Mouse (Mus musculus): ENCODE measurements around the gene Irak2.

DNA sequence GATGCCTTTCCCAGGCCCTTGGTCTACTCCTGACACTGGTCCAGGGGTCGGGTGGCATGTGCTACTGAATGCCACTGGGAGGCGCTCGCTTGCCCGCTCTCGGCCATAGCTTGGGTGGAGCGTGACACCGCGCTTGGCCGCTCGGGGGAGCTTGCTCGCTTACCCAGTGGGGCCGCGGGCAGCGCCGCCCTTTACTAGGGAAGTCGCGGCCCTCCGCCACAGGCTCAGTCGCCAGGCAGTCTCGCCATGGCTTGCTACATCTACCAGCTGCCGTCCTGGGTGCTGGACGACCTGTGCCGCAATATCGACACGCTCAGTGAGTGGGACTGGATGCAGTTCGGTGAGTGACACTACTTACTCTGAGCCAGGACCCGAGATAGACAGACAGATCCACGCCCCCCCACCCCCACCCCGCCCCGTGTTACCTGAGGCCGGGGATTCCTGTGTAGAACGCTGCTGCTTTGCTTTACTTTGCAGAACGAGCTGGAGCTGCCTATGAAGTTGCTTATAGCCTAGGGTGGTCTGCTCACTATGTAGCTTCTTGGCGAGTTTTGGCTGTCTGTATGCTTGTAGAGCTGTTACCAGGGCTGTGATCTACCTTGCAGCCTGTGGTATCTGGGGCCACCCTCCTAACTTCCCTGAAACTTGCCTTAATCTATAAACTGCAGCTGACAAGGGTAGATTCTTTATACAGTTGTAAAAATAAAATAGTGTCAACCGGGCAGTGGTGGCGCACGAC, at the start of gene Irak2:
- TF ChIP-seq GATA1 (IDR thresholded peaks at IDR 0.05; ENCODE audit: borderline replicate concordance, low read length) (no peak), FLI1 (IDR thresholded peaks at IDR 0.05; ENCODE audit: low read length) (no peak)

Data from megakaryocyte, embryonic 14.5 days (primary cell).